Mouse (Mus musculus) erythroblast, adult 5-6 weeks (primary cell): ENCODE measurements around the gene Tspan18. TPM values are rescaled to one million over a fixed set of nuclear protein-coding genes. Genes with fewer than 3 reads are reported as not detected.

Experiments used
- ATAC-seq: replicated peaks from 2 replicates; pipeline ENCODE4 v1.8.0; 2016; ENCODE audit warnings: moderate number of reproducible peaks, mild to moderate bottlenecking, moderate TSS enrichment, inconsistent platforms; ENCODE audit not compliant: poor library complexity, low FRiP score, severe bottlenecking
- total RNA-seq, 2 experiments: library from RNA; stranded (forward) in 1 of 2; stranded (reverse) in 1 of 2; fragments of 150-400 nt in 1 of 2; fragments of 200-764, 138-1000 nt in 1 of 2; gene quantifications; 2 replicates each; pipeline versions ENCODE4 v1.2.3 to v1.2.4; 2015 to 2017; ENCODE audit warnings: low replicate concordance in 2 of 2

Gene Tspan18
- total RNA-seq, 2 experiments from 2014 or later: not detected

DNA sequence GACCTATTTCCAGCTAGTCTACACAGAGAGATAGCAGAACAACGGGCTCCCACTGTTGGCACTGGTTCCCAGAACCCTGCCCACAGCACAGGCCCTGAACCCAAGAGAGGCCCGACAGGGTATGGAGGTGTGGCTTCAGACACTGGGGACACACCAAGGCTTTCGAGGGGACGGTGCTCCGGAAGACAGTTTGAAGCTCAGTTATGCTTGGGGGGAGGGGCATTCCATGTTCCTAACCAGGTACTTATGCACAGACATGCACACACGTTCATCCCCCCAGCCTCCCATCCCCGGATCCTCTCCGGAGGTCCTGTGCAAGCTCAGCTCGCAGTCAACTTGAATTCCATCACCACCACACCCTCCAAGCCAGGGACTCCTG lies 142.1 kb downstream of the Tspan18 start:
- ATAC-seq: no peak

- no peak for ATAC-seq
These were observed 142.7 kb downstream of the Tspan18 start for GRCm38 (mm10) chr2:93191488-93192181.

GRCm38 (mm10) chr2:93190771-93191487 lies 143.4 kb downstream of the Tspan18 start:
- no peak for ATAC-seq

- no peak for ATAC-seq
These were observed 145.4 kb downstream of the Tspan18 start for GRCm38 (mm10) chr2:93188761-93189458.

GRCm38 (mm10) chr2:93188020-93188760 lies 146.1 kb downstream of the Tspan18 start:
- no peak for ATAC-seq

- no peak for ATAC-seq
These were observed 146.8 kb downstream of the Tspan18 start, which contains the start of gene Trp53i11 for GRCm38 (mm10) chr2:93187323-93187996. Gene Trp53i11, plus strand, starts transcription at chr2:93187548.

DNA sequence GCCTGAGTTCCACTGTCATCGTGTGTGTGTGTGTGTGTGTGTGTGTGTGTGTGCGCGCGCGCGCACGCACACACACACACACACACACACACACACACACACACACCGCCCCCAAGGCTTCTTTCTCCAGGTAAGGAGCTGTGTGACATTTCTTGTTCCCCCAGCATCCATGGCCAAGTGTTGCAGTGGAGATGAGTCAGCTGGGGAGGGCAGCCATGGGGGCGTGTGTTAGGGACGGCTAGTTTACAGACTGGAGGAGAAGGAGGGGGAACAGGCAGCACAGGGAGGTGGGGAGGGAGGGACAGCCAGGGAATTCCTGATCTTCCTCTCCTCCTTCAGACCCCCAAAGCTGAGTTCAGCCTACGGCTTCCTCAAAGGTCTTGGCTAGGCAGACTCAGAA lies 151.4 kb downstream of the Tspan18 start:
- ATAC-seq: no peak

- ATAC-seq: no peak
These were observed 154.0 kb downstream of the Tspan18 start for GRCm38 (mm10) chr2:93180077-93180844.

DNA sequence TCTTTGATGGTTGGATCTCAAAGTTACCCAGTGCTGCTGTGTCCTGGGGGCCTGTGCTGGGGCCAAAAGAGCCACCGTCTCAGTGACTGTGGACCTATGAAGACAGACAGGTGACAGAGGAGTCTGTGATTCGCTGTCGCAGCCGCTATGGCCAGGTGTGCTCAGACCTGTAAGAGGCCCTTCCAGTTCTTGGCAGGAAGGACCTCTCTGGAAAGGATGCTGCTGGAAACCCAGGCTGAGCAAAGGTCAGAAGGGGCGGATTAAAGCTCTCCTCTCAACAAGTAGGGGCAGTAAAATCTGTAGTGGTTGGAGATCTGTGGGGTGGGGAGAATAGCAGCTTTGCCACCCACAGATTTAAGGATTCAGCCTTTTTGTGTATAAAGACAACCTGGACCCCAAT lies 154.7 kb downstream of the Tspan18 start:
- ATAC-seq: no peak

DNA sequence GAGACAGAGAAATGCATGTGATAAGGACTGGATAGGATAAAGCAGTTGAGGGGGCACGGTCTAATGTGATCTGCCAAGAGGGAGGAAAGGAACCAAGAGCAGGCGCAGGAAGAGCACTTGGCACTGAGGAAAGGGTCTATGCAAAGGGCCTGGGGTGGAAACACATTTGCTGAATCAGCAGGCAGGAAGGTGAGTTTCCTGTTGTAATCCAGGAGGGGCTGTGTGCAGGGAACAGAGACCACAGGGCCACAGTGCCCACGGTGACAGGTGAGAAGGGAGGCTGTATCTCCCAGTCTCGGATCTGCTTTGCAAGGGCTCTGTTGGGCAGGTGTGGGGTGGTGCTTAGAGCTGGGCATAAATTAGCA lies 156.0 kb downstream of the Tspan18 start:
- no peak for ATAC-seq

GRCm38 (mm10) chr2:93177668-93178312 lies 156.5 kb downstream of the Tspan18 start:
- no peak for ATAC-seq

DNA sequence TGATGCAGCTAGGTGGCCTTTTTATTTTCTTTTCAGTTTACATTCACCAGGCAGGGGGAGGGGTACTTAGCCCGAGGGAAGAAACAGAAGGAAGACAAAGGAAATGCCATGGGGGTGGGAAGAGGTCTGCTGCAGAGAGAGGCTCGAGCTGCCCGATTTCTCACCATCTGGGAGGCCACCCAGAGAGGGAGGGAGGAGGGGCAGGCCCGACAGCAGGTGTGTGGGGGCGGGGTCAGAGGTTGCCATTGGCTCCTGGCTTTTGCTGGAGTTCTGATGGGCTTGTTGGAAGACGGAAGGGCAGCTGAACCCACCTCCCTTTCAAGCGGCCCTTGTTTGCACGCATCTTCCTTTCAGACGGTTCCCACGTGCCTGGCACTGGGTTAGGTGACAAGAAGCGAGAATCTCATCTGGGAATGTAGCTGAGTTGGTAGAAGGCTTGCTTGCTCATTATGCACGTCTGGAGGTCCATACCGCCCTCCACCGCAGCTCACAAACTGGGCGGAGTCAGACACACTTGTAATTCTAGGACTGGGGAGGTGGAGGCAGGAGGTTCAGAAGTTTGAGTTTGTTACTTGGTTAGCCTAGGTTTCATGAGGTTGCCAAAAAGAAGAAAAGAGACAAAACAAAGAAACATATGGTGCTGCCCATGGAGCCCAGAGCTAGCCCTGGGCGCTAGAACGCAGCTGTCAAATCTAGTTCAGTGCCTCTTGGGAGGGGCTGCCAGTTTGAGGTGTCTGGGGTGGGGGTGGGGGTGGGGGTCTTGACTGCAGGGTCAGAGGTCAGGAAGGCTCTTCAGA lies 157.2 kb downstream of the Tspan18 start:
- ATAC-seq: no peak

- ATAC-seq: no peak
These were observed 158.0 kb downstream of the Tspan18 start for GRCm38 (mm10) chr2:93176193-93176798.

DNA sequence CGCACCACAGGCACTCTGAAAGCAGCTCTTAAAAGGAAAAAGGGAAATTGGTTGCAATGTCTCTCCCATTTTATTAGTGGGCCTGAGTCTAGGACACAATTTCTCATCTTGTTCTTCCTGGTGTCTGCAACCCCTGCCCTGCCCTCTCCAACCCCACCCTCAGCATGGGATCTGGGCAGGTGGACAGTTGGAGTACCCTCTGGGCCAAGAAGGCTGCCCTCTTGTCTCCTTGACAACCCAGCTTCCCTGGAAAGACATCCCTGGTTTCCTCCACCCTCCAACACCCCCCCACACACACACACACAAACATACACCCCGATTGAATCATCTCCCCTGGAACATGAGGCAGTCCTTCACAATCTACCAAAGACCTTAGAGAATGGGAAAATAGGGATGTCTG lies 158.6 kb downstream of the Tspan18 start:
- no peak for ATAC-seq

- no peak for ATAC-seq
These were observed 159.0 kb downstream of the Tspan18 start for GRCm38 (mm10) chr2:93175278-93175677.

DNA sequence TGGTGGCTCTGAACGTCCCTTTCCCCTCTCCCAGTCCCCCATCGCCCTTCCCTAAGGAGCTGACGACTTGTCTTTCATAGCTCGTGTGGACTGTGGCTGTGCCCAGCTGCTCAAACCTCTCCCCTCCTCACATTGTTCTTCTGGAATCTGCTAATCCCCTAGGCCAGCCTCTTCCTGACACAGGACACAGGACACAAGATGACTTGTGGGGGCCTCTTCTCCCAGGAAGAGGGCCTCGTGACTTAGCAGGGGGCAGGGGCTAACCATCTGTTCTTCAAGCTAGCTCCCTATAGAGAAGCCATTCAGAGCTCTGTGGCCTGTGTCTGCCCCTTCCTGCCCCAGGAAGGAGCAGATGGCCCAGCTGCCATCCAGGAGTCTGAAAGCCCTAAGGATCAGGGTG lies 160.1 kb downstream of the Tspan18 start:
- ATAC-seq: no peak

- ATAC-seq: no peak
These were observed 161.8 kb downstream of the Tspan18 start for GRCm38 (mm10) chr2:93172460-93172859.
